Mouse (Mus musculus): ENCODE data around the gene Zcchc14.

- TF ChIP-seq GATA1 (IDR thresholded peaks at IDR 0.05; ENCODE audit: borderline replicate concordance, low read length) (no peak), FLI1 (IDR thresholded peaks at IDR 0.05; ENCODE audit: low read length) (no peak)
Measured at GRCm38 (mm10) chr8:121663101-121663500, 10.4 kb upstream of the Zcchc14 start.

Measured in megakaryocyte, embryonic 14.5 days (primary cell).